Mouse (Mus musculus): ENCODE results near the gene Afap1l2. TPM values are rescaled to one million over a fixed set of nuclear protein-coding genes. Genes with fewer than 3 reads are reported as not detected.

Afap1l2 gene
- 1.3 and 1.4 TPM in 2 replicates for polyA plus RNA-seq (2012; ENCODE audit: insufficient read depth, insufficient read length, missing spikeins)

GRCm38 (mm10) chr19:57007781-57008710 is at the start of gene Afap1l2:
Gene Afap1l2 (minus strand): TSS chr19:57008228.
- Histone ChIP-seq H3K27ac (replicated peaks; ENCODE audit: low read depth, low read length) (peak within 1 kb of the TSS; percentile 20; the same call in 1 of the 2 replicates), H3K4me3 (ENCODE audit: insufficient read depth, low read depth, low read length) (peak within 1 kb of the TSS; percentile 61), H3K4me1 (ENCODE audit: control insufficient read depth, insufficient read depth, insufficient read length, low read length) (peaks cover 10% of the 10 kb centered on the region)

GRCm38 (mm10) chr19:57057568-57057967 is 49.5 kb upstream of the Afap1l2 start:
- H3K27ac ChIP-seq (replicated peaks; ENCODE audit: low read depth, low read length) = no peak overlapping the region
- no peaks in the 10 kb centered on the region for H3K4me1 ChIP-seq (ENCODE audit: control insufficient read depth, insufficient read depth, insufficient read length, low read length)
- no peak overlapping the region for H3K4me3 ChIP-seq (ENCODE audit: insufficient read depth, low read depth, low read length)

GRCm38 (mm10) chr19:57055215-57056120 is 47.4 kb upstream of the Afap1l2 start:
- Histone ChIP-seq H3K27ac (replicated peaks; ENCODE audit: low read depth, low read length) (no peak overlapping the region), H3K4me3 (ENCODE audit: insufficient read depth, low read depth, low read length) (no peak overlapping the region), H3K4me1 (ENCODE audit: control insufficient read depth, insufficient read depth, insufficient read length, low read length) (no peaks in the 10 kb centered on the region)

- no peak overlapping the region for H3K4me3 ChIP-seq (ENCODE audit: insufficient read depth, low read depth, low read length)
- H3K4me1 ChIP-seq (ENCODE audit: control insufficient read depth, insufficient read depth, insufficient read length, low read length) = no peaks in the 10 kb centered on the region
- H3K27ac ChIP-seq (replicated peaks; ENCODE audit: low read depth, low read length) = no peak overlapping the region
Observed at GRCm38 (mm10) chr19:57052959-57053358, 44.9 kb upstream of the Afap1l2 start.

GRCm38 (mm10) chr19:57052016-57052415 is 44.0 kb upstream of the Afap1l2 start:
- Histone ChIP-seq H3K4me3 (ENCODE audit: insufficient read depth, low read depth, low read length) (no peak overlapping the region), H3K27ac (replicated peaks; ENCODE audit: low read depth, low read length) (no peak overlapping the region), H3K4me1 (ENCODE audit: control insufficient read depth, insufficient read depth, insufficient read length, low read length) (no peaks in the 10 kb centered on the region)

GRCm38 (mm10) chr19:57049592-57050090 is 41.6 kb upstream of the Afap1l2 start:
- H3K27ac ChIP-seq (replicated peaks; ENCODE audit: low read depth, low read length) = no peak overlapping the region
- H3K4me3 ChIP-seq (ENCODE audit: insufficient read depth, low read depth, low read length) = no peak overlapping the region
- H3K4me1 ChIP-seq (ENCODE audit: control insufficient read depth, insufficient read depth, insufficient read length, low read length) = no peaks in the 10 kb centered on the region

- Histone ChIP-seq H3K27ac (replicated peaks; ENCODE audit: low read depth, low read length) (no peak overlapping the region), H3K4me3 (ENCODE audit: insufficient read depth, low read depth, low read length) (no peak overlapping the region), H3K4me1 (ENCODE audit: control insufficient read depth, insufficient read depth, insufficient read length, low read length) (no peaks in the 10 kb centered on the region)
Observed at GRCm38 (mm10) chr19:57047671-57048320, 39.8 kb upstream of the Afap1l2 start.

GRCm38 (mm10) chr19:57039258-57039657 is 31.2 kb upstream of the Afap1l2 start:
- H3K27ac ChIP-seq (replicated peaks; ENCODE audit: low read depth, low read length) = no peak overlapping the region
- H3K4me1 ChIP-seq (ENCODE audit: control insufficient read depth, insufficient read depth, insufficient read length, low read length) = no peaks in the 10 kb centered on the region; the same call in 1 of the 2 replicates
- H3K4me3 ChIP-seq (ENCODE audit: insufficient read depth, low read depth, low read length) = no peak overlapping the region

- no peak overlapping the region for H3K4me3 ChIP-seq (ENCODE audit: insufficient read depth, low read depth, low read length)
Observed at GRCm38 (mm10) chr19:57036860-57037259, 28.8 kb upstream of the Afap1l2 start.

GRCm38 (mm10) chr19:57031582-57031981 is 23.6 kb upstream of the Afap1l2 start:
- Histone ChIP-seq H3K4me1 (ENCODE audit: control insufficient read depth, insufficient read depth, insufficient read length, low read length) (peaks cover 6% of the 10 kb centered on the region), H3K27ac (replicated peaks; ENCODE audit: low read depth, low read length) (no peak overlapping the region), H3K4me3 (ENCODE audit: insufficient read depth, low read depth, low read length) (no peak overlapping the region)

More at GRCm38 (mm10) chr19:57036860-57037259, 28.8 kb upstream of the Afap1l2 start:
- Histone ChIP-seq H3K4me1 (ENCODE audit: control insufficient read depth, insufficient read depth, insufficient read length, low read length) (no peaks in the 10 kb centered on the region; the same call in 1 of the 2 replicates), H3K27ac (replicated peaks; ENCODE audit: low read depth, low read length) (no peak overlapping the region)

GRCm38 (mm10) chr19:57029461-57029860 is 21.4 kb upstream of the Afap1l2 start:
- Histone ChIP-seq H3K4me1 (ENCODE audit: control insufficient read depth, insufficient read depth, insufficient read length, low read length) (peaks cover 6% of the 10 kb centered on the region), H3K4me3 (ENCODE audit: insufficient read depth, low read depth, low read length) (no peak overlapping the region), H3K27ac (replicated peaks; ENCODE audit: low read depth, low read length) (peak overlapping the region; percentile 61; the same call in 1 of the 2 replicates)

GRCm38 (mm10) chr19:57028327-57029179 is 20.5 kb upstream of the Afap1l2 start:
- Histone ChIP-seq H3K4me1 (ENCODE audit: control insufficient read depth, insufficient read depth, insufficient read length, low read length) (peaks cover 6% of the 10 kb centered on the region), H3K4me3 (ENCODE audit: insufficient read depth, low read depth, low read length) (no peak overlapping the region), H3K27ac (replicated peaks; ENCODE audit: low read depth, low read length) (peak overlapping the region; percentile 84)

- Histone ChIP-seq H3K4me1 (ENCODE audit: control insufficient read depth, insufficient read depth, insufficient read length, low read length) (peaks cover 6% of the 10 kb centered on the region), H3K27ac (replicated peaks; ENCODE audit: low read depth, low read length) (no peak overlapping the region), H3K4me3 (ENCODE audit: insufficient read depth, low read depth, low read length) (no peak overlapping the region)
Observed at GRCm38 (mm10) chr19:57026501-57026900, 18.5 kb upstream of the Afap1l2 start.

- no peak overlapping the region for H3K4me3 ChIP-seq (ENCODE audit: insufficient read depth, low read depth, low read length)
- H3K27ac ChIP-seq (replicated peaks; ENCODE audit: low read depth, low read length) = peak overlapping the region; percentile 43
- H3K4me1 ChIP-seq (ENCODE audit: control insufficient read depth, insufficient read depth, insufficient read length, low read length) = peaks cover 29% of the 10 kb centered on the region
Observed at GRCm38 (mm10) chr19:57017785-57018179, 9.8 kb upstream of the Afap1l2 start.

All from brown adipose tissue, adult 24 weeks (tissue).